Comparison of ENCODE assay signal across 28 mouse cellular contexts in genomic region chr13:115042652-115043051, GRCm38 (mm10). TPM values are rescaled to one million over a fixed set of nuclear protein-coding genes. Genes with fewer than 3 reads are reported as not detected.
DNase-seq lines count a peak whose midpoint lies in the region; ATAC-seq and TF ChIP-seq lines count a peak whose summit lies in the region.
"Had no signal": no experiment of that assay in that cellular context is flagged by ENCODE, and none has a peak within 500 bp of the region (broad histone marks: within the 10 kb centered on the region; RNA-seq: fewer than 3 reads in every experiment).

No protein-coding gene starts in this region.

- no peak for DNase-seq in heart, adult 2 months
- no peak for DNase-seq in heart, adult 9 months (ENCODE audit: low spot score in 2 of 2)
- DNase-seq in lung, adult 2 months: no peak
- no peak for DNase-seq in stomach, postnatal 0 days (ENCODE audit: low spot score)
- DNase-seq: adrenal gland, adult 8-10 months; adrenal gland, postnatal 25 days; cerebellum, adult 11-12 months; cerebellum, adult 8-10 months; cerebellum, postnatal 10 days; cerebellum, postnatal 36 days; embryo, embryonic 11 days; gastrocnemius, postnatal 25 days; heart, postnatal 10 days; heart, postnatal 36 days had no signal

- no peak overlapping the region for H3K4me3 ChIP-seq in heart, embryonic 11.5 days (ENCODE audit: low read depth, low read length)
- H3K4me3 ChIP-seq in heart, adult 2 months: no peak overlapping the region
- H3K4me3 ChIP-seq in heart, embryonic 15.5 days: no peak overlapping the region
- H3K4me3 ChIP-seq in lung, embryonic 15.5 days: no peak overlapping the region
- no peak overlapping the region for H3K4me3 ChIP-seq in lung, adult 2 months (replicated peaks; ENCODE audit: extremely low read depth, low read depth, low read length)
- no peak overlapping the region for H3K4me3 ChIP-seq in stomach, embryonic 16.5 days (replicated peaks; ENCODE audit: low read length)
- H3K4me3 ChIP-seq in stomach, postnatal 0 days (ENCODE audit: low read depth, low read length): no peak overlapping the region
- H3K4me3 ChIP-seq: embryonic facial prominence, embryonic 10.5 days; embryonic facial prominence, embryonic 13.5 days; erythroblast, embryonic 14.5 days; forebrain, embryonic 12.5 days; forebrain, embryonic 15.5 days; heart, embryonic 10.5 days had no signal

- no peak overlapping the region for H3K9ac ChIP-seq in heart, embryonic 11.5 days (ENCODE audit: low read depth, low read length)
- no peak overlapping the region for H3K9ac ChIP-seq in heart, adult 2 months (ENCODE audit: low read depth, low read length)
- H3K9ac ChIP-seq in heart, embryonic 15.5 days: no peak overlapping the region
- no peak overlapping the region for H3K9ac ChIP-seq in lung, embryonic 15.5 days
- H3K9ac ChIP-seq in stomach, embryonic 16.5 days (ENCODE audit: low read length): no peak overlapping the region
- no peak overlapping the region for H3K9ac ChIP-seq in stomach, postnatal 0 days (ENCODE audit: low read length)
- H3K9ac ChIP-seq: embryonic facial prominence, embryonic 13.5 days; forebrain, embryonic 12.5 days; forebrain, embryonic 15.5 days; hindbrain, embryonic 14.5 days had no signal

- no peak for TF ChIP-seq POLR2A in heart, adult 2 months (IDR thresholded peaks at IDR 0.05; ENCODE audit: insufficient read depth, low read depth, low read length)
- no peak for TF ChIP-seq POLR2A in lung, adult 2 months (IDR thresholded peaks at IDR 0.05; ENCODE audit: borderline replicate concordance, extremely low read depth, low read depth, low read length)

- ATAC-seq in heart, embryonic 11.5 days (replicated peaks; ENCODE audit: insufficient number of reproducible peaks, low FRiP score, low TSS enrichment): no peak
- ATAC-seq in heart, embryonic 15.5 days (replicated peaks; ENCODE audit: insufficient number of reproducible peaks, insufficient read depth, low FRiP score, low read depth): no peak
- peak; percentile 55; the same call in 1 of the 2 replicates for ATAC-seq in lung, embryonic 15.5 days (ENCODE audit: borderline replicate concordance, extremely low read depth, low FRiP score, low TSS enrichment)
- ATAC-seq in stomach, embryonic 16.5 days (ENCODE audit: insufficient read depth, low FRiP score): no peak
- ATAC-seq in stomach, postnatal 0 days (ENCODE audit: low FRiP score, low TSS enrichment): no peak
- ATAC-seq: activated CD4-positive, CD25-positive, alpha-beta regulatory T cell, adult 4 months; forebrain, embryonic 15.5 days; hindbrain, postnatal 0 days; inflammation-experienced regulatory T-cells, adult 6 months had no signal

- H3K79me2 ChIP-seq in heart, adult 2 months (replicated peaks; ENCODE audit: control insufficient read depth, insufficient read depth, low read length): peaks cover 4% of the 10 kb centered on the region; the same call in 1 of the 2 replicates

- H3K9me3 ChIP-seq in heart, embryonic 11.5 days (replicated peaks; ENCODE audit: control insufficient read depth, low read length): no peaks in the 10 kb centered on the region
- H3K9me3 ChIP-seq in heart, embryonic 15.5 days (replicated peaks): no peaks in the 10 kb centered on the region
- H3K9me3 ChIP-seq in lung, embryonic 15.5 days: no peaks in the 10 kb centered on the region
- H3K9me3 ChIP-seq in stomach, embryonic 16.5 days (replicated peaks; ENCODE audit: control insufficient read depth, low read length): no peaks in the 10 kb centered on the region
- H3K9me3 ChIP-seq in stomach, postnatal 0 days (ENCODE audit: control insufficient read depth, low read length): no peaks in the 10 kb centered on the region
- H3K9me3 ChIP-seq: embryonic facial prominence, embryonic 10.5 days; embryonic facial prominence, embryonic 13.5 days; forebrain, embryonic 12.5 days; forebrain, embryonic 15.5 days; heart, embryonic 10.5 days had no signal

- peak overlapping the region; percentile 57; the same call in 1 of the 2 replicates for H3K27ac ChIP-seq in heart, embryonic 11.5 days (ENCODE audit: low read depth, low read length)
- H3K27ac ChIP-seq in heart, adult 2 months: no peak overlapping the region
- H3K27ac ChIP-seq in heart, embryonic 15.5 days: peak overlapping the region; percentile 28; the same call in 1 of the 2 replicates
- peak overlapping the region; percentile 33; the same call in 1 of the 2 replicates for H3K27ac ChIP-seq in lung, embryonic 15.5 days
- peak overlapping the region; percentile 55; the same call in 1 of the 2 replicates for H3K27ac ChIP-seq in stomach, embryonic 16.5 days (ENCODE audit: low read length)
- H3K27ac ChIP-seq in stomach, postnatal 0 days (replicated peaks): no peak overlapping the region
- H3K27ac ChIP-seq: embryonic facial prominence, embryonic 10.5 days; embryonic facial prominence, embryonic 13.5 days; forebrain, embryonic 12.5 days; forebrain, embryonic 15.5 days; heart, embryonic 10.5 days; hindbrain, embryonic 14.5 days; hindbrain, postnatal 0 days had no signal

- intact Hi-C loops in heart, adult 2 months (cut with DNase I): no loop called here

- no peaks in the 10 kb centered on the region for H3K27me3 ChIP-seq in heart, embryonic 11.5 days (ENCODE audit: control insufficient read depth, insufficient read depth, low read length)
- H3K27me3 ChIP-seq in heart, adult 2 months (ENCODE audit: control insufficient read depth, insufficient read depth, low read length): no peaks in the 10 kb centered on the region
- H3K27me3 ChIP-seq in heart, embryonic 15.5 days: no peaks in the 10 kb centered on the region
- no peaks in the 10 kb centered on the region for H3K27me3 ChIP-seq in lung, embryonic 15.5 days
- H3K27me3 ChIP-seq in stomach, embryonic 16.5 days (ENCODE audit: control insufficient read depth, insufficient read depth, low read length): no peaks in the 10 kb centered on the region
- no peaks in the 10 kb centered on the region for H3K27me3 ChIP-seq in stomach, postnatal 0 days (ENCODE audit: control insufficient read depth, insufficient read depth, low read length)
- H3K27me3 ChIP-seq: embryonic facial prominence, embryonic 13.5 days; forebrain, embryonic 12.5 days; forebrain, embryonic 15.5 days had no signal

- H3K4me1 ChIP-seq in heart, embryonic 11.5 days (ENCODE audit: control insufficient read depth, insufficient read depth, low read length): no peaks in the 10 kb centered on the region
- peaks cover 3% of the 10 kb centered on the region for H3K4me1 ChIP-seq in heart, adult 2 months (ENCODE audit: control insufficient read depth, insufficient read depth, low read length)
- H3K4me1 ChIP-seq in heart, embryonic 15.5 days (replicated peaks): peaks cover 4% of the 10 kb centered on the region
- H3K4me1 ChIP-seq in lung, embryonic 15.5 days: peaks cover 12% of the 10 kb centered on the region; the same call in 1 of the 2 replicates
- H3K4me1 ChIP-seq in lung, adult 2 months (ENCODE audit: control insufficient read depth, insufficient read depth, low read length): peaks cover 9% of the 10 kb centered on the region
- H3K4me1 ChIP-seq in stomach, embryonic 16.5 days (ENCODE audit: control insufficient read depth, insufficient read depth, low read length): no peaks in the 10 kb centered on the region
- H3K4me1 ChIP-seq in stomach, postnatal 0 days (replicated peaks; ENCODE audit: control insufficient read depth, insufficient read depth): no peaks in the 10 kb centered on the region
- H3K4me1 ChIP-seq: embryonic facial prominence, embryonic 10.5 days; embryonic facial prominence, embryonic 13.5 days; forebrain, embryonic 12.5 days; forebrain, embryonic 15.5 days had no signal

- TF ChIP-seq CTCF in heart, adult 2 months (IDR thresholded peaks at IDR 0.05): no peak
- TF ChIP-seq CTCF in lung, adult 2 months (IDR thresholded peaks at IDR 0.05; ENCODE audit: insufficient read depth, low read length): no peak
- TF ChIP-seq CTCF in stomach, postnatal 0 days (IDR thresholded peaks at IDR 0.05; ENCODE audit: low read depth): no peak

- no peaks in the 10 kb centered on the region for H3K36me3 ChIP-seq in heart, embryonic 11.5 days (ENCODE audit: control insufficient read depth, insufficient read depth, low read length)
- peaks cover 23% of the 10 kb centered on the region for H3K36me3 ChIP-seq in heart, adult 2 months (ENCODE audit: control insufficient read depth, insufficient read depth, low read length)
- H3K36me3 ChIP-seq in heart, embryonic 15.5 days: peaks cover 2% of the 10 kb centered on the region; the same call in 1 of the 2 replicates
- no peaks in the 10 kb centered on the region for H3K36me3 ChIP-seq in lung, embryonic 15.5 days
- no peaks in the 10 kb centered on the region for H3K36me3 ChIP-seq in stomach, embryonic 16.5 days (ENCODE audit: control insufficient read depth, insufficient read depth, low read length)
- H3K36me3 ChIP-seq in stomach, postnatal 0 days (ENCODE audit: control insufficient read depth, insufficient read depth, low read length): no peaks in the 10 kb centered on the region
- H3K36me3 ChIP-seq: embryonic facial prominence, embryonic 10.5 days; embryonic facial prominence, embryonic 13.5 days; forebrain, embryonic 12.5 days; forebrain, embryonic 15.5 days; heart, embryonic 10.5 days had no signal

- WGBS in heart, embryonic 11.5 days (ENCODE audit: insufficient replicate concordance): 33% methylated on average over 2 of the region's 2 CpGs
- WGBS in heart, adult 2 months: 44% methylated on average over 2 of the region's 2 CpGs
- WGBS in heart, embryonic 15.5 days: 44% methylated on average over 2 of the region's 2 CpGs
- WGBS in lung, embryonic 15.5 days: 23% methylated on average over 2 of the region's 2 CpGs
- 25% methylated on average over 2 of the region's 2 CpGs for WGBS in lung, adult 2 months
- 40% methylated on average over 2 of the region's 2 CpGs for WGBS in stomach, embryonic 16.5 days
- WGBS in stomach, postnatal 0 days: 36% methylated on average over 2 of the region's 2 CpGs

- TF ChIP-seq EP300 in heart, adult 2 months (IDR thresholded peaks at IDR 0.05; ENCODE audit: insufficient read depth, low read depth, low read length): no peak
- no peak for TF ChIP-seq EP300 in stomach, postnatal 0 days (optimal IDR thresholded peaks at IDR 0.05)

- no peak overlapping the region for H3K4me2 ChIP-seq in heart, embryonic 11.5 days
- H3K4me2 ChIP-seq in heart, embryonic 15.5 days: no peak overlapping the region
- no peak overlapping the region for H3K4me2 ChIP-seq in lung, embryonic 15.5 days
- no peak overlapping the region for H3K4me2 ChIP-seq in stomach, embryonic 16.5 days (ENCODE audit: low read depth, low read length)
- no peak overlapping the region for H3K4me2 ChIP-seq in stomach, postnatal 0 days (replicated peaks; ENCODE audit: low read depth)
- H3K4me2 ChIP-seq: embryonic facial prominence, embryonic 13.5 days; forebrain, embryonic 12.5 days; forebrain, embryonic 15.5 days; hindbrain, embryonic 14.5 days had no signal

RNA-seq across cellular contexts. Expression of gene Pelo, which starts 47.3 kb away (rescaled TPM):
- polyA plus RNA-seq in heart, embryonic 11.5 days (2014; fragmentation: Nextera tagmentation; extraction: Ambion mirVana): 12.7 and 12.9 TPM in 2 replicates
- 10 to 100 TPM; 15.6 to 18.0 TPM for total RNA-seq in heart, adult 2 months (2021)
- 16.1 and 16.5 TPM in 2 replicates for polyA plus RNA-seq in heart, adult 2 months (2012; rRNA removed)
- 4.7 and 5.5 TPM in 2 replicates for polyA plus RNA-seq in heart, embryonic 15.5 days (2015; fragmentation: Nextera tagmentation; extraction: Ambion mirVana)
- polyA plus RNA-seq in lung, embryonic 15.5 days (2015; fragmentation: Nextera tagmentation; extraction: Ambion mirVana): 5.4 and 6.4 TPM in 2 replicates
- 30.2 and 32.9 TPM in 2 replicates for polyA plus RNA-seq in lung, adult 2 months (2012; rRNA removed)
- polyA plus RNA-seq in stomach, embryonic 16.5 days (2015; fragmentation: Nextera tagmentation; extraction: Ambion mirVana): 3.4 and 3.7 TPM in 2 replicates
- polyA plus RNA-seq in stomach, postnatal 0 days (2015; fragmentation: Nextera tagmentation; extraction: Ambion mirVana): 4.9 and 5.5 TPM in 2 replicates

RNA-seq across cellular contexts. Expression of gene Gm49395, which starts 59.1 kb away (rescaled TPM):
- polyA plus RNA-seq in heart, embryonic 11.5 days (2014; fragmentation: Nextera tagmentation; extraction: Ambion mirVana): 8.3 and 11.1 TPM in 2 replicates
- total RNA-seq in heart, adult 2 months (2021): 10 to 100 TPM in 1 of 2 experiments, 1 to 10 TPM in 1; 7.8 to 10.5 TPM
- polyA plus RNA-seq in heart, adult 2 months (2012; rRNA removed): 0.64 and 2.4 TPM in 2 replicates
- polyA plus RNA-seq in heart, embryonic 15.5 days (2015; fragmentation: Nextera tagmentation; extraction: Ambion mirVana): 6.0 and 8.9 TPM in 2 replicates
- polyA plus RNA-seq in lung, embryonic 15.5 days (2015; fragmentation: Nextera tagmentation; extraction: Ambion mirVana): 6.8 and 7.6 TPM in 2 replicates
- polyA plus RNA-seq in lung, adult 2 months (2012; rRNA removed): 21.5 and 30.5 TPM in 2 replicates
- polyA plus RNA-seq in stomach, embryonic 16.5 days (2015; fragmentation: Nextera tagmentation; extraction: Ambion mirVana): 4.9 TPM in 2 replicates
- 7.7 and 9.4 TPM in 2 replicates for polyA plus RNA-seq in stomach, postnatal 0 days (2015; fragmentation: Nextera tagmentation; extraction: Ambion mirVana)
- total RNA-seq: hindbrain, postnatal 0 days had no signal

RNA-seq across cellular contexts. Expression of gene Itga1, which starts 59.1 kb away (rescaled TPM):
- 31.0 and 31.4 TPM in 2 replicates for polyA plus RNA-seq in heart, embryonic 11.5 days (2014; fragmentation: Nextera tagmentation; extraction: Ambion mirVana)
- 10 to 100 TPM; 34.8 TPM for total RNA-seq in heart, adult 2 months (2021)
- 6.8 and 14.0 TPM in 2 replicates for polyA plus RNA-seq in heart, adult 2 months (2012; rRNA removed)
- 23.5 and 25.6 TPM in 2 replicates for polyA plus RNA-seq in heart, embryonic 15.5 days (2015; fragmentation: Nextera tagmentation; extraction: Ambion mirVana)
- polyA plus RNA-seq in lung, embryonic 15.5 days (2015; fragmentation: Nextera tagmentation; extraction: Ambion mirVana): 31.3 and 35.5 TPM in 2 replicates
- 24.0 and 36.1 TPM in 2 replicates for polyA plus RNA-seq in lung, adult 2 months (2012; rRNA removed)
- polyA plus RNA-seq in stomach, embryonic 16.5 days (2015; fragmentation: Nextera tagmentation; extraction: Ambion mirVana): 29.3 and 29.6 TPM in 2 replicates
- polyA plus RNA-seq in stomach, postnatal 0 days (2015; fragmentation: Nextera tagmentation; extraction: Ambion mirVana): 14.6 and 18.4 TPM in 2 replicates
- polyA plus RNA-seq: erythroblast, embryonic 14.5 days had no signal

Comparison
In these comparisons a context has a peak if more than half of its experiments do, and no peak if none do; other contexts are left out.
1. H3K27ac ChIP-seq: peak in heart, embryonic 11.5 days (single experiment), heart, embryonic 15.5 days (single experiment), lung, embryonic 15.5 days (single experiment) and stomach, embryonic 16.5 days (single experiment); none in heart, adult 2 months (single experiment) and stomach, postnatal 0 days (single experiment).